Mouse (Mus musculus) midbrain, embryonic 10.5 days (tissue): ENCODE results near the gene Loxl4. TPM values are rescaled to one million over a fixed set of nuclear protein-coding genes. Genes with fewer than 3 reads are reported as not detected.
A peak's percentile ranks its signal among the peaks of the same experiment; 100 is the strongest.

Experiments
- DNase-seq: peaks from one replicate; pipeline ENCODE4 v3.0.0-alpha.2; 2017; ENCODE audit warnings: low spot score
- H3K27ac ChIP-seq: fragments of 300-500 bp; sonication (generic); replicated peaks from 2 replicates; pipeline ENCODE4 v1.5.1; 2016; ENCODE audit warnings: mild to moderate bottlenecking
- H3K27me3 ChIP-seq: fragments of 300-500 bp; sonication (generic); 2 replicates; pipeline ENCODE4 v1.6.1; 2016; ENCODE audit warnings: low read depth, mild to moderate bottlenecking; ENCODE audit not compliant: poor library complexity, severe bottlenecking
- H3K36me3 ChIP-seq: fragments of 300-500 bp; sonication (generic); 2 replicates; pipeline ENCODE4 v1.6.1; 2016; ENCODE audit warnings: mild to moderate bottlenecking, moderate library complexity
- H3K4me1 ChIP-seq: fragments of 300-500 bp; sonication (generic); 2 replicates; pipeline ENCODE4 v1.6.1; 2016
- H3K4me3 ChIP-seq: fragments of 300-500 bp; sonication (generic); 2 replicates; pipeline ENCODE4 v1.5.1; 2016; ENCODE audit warnings: mild to moderate bottlenecking, moderate library complexity
- H3K9me3 ChIP-seq: fragments of 300-500 bp; sonication (generic); replicated peaks from 2 replicates; pipeline ENCODE4 v1.6.1; 2016; ENCODE audit warnings: mild to moderate bottlenecking
- WGBS: fragments of 180-500 bp; shearing (Covaris S2); methylation state at CpG from one replicate; pipeline ENCODE4 v1.1.7; 2016; 5-methylcytosine and 5-hydroxymethylcytosine counted together
- polyA plus RNA-seq: library from polyadenylated mRNA; unstranded; fragments of >200 nt; fragmentation: Nextera tagmentation; extraction: Ambion mirVana; gene quantifications from 2 replicates; pipeline ENCODE4 v1.2.1, GENCODE M21; 2016

Gene Loxl4
- polyA plus RNA-seq, 1 experiment from 2014 or later, result 0.25 TPM

GRCm38 (mm10) chr19:42638604-42639481 is 26.2 kb upstream of the Loxl4 start:
- peaks cover 8% of the 10 kb centered on the region for H3K4me1 ChIP-seq
- no peaks in the 10 kb centered on the region for H3K9me3 ChIP-seq
- no peaks in the 10 kb centered on the region for H3K36me3 ChIP-seq
- H3K27ac ChIP-seq, result no peak overlapping the region
- no peak overlapping the region for H3K4me3 ChIP-seq
- WGBS, result 65% methylated on average over 8 of the region's 8 CpGs
- DNase-seq, result no peak
- no peaks in the 10 kb centered on the region for H3K27me3 ChIP-seq

GRCm38 (mm10) chr19:42636631-42637030 is 24.0 kb upstream of the Loxl4 start:
- no peak overlapping the region for H3K27ac ChIP-seq
- no peak overlapping the region for H3K4me3 ChIP-seq
- H3K36me3 ChIP-seq, result no peaks in the 10 kb centered on the region
- 59% methylated on average over 11 of the region's 11 CpGs for WGBS
- no peak for DNase-seq
- H3K27me3 ChIP-seq, result no peaks in the 10 kb centered on the region
- H3K9me3 ChIP-seq, result no peaks in the 10 kb centered on the region
- H3K4me1 ChIP-seq, result peaks cover 12% of the 10 kb centered on the region

- 80% methylated on average over 2 of the region's 2 CpGs for WGBS
- Histone ChIP-seq H3K4me1 (peaks cover 9% of the 10 kb centered on the region), H3K27ac (no peak overlapping the region), H3K36me3 (no peaks in the 10 kb centered on the region), H3K27me3 (no peaks in the 10 kb centered on the region), H3K9me3 (no peaks in the 10 kb centered on the region), H3K4me3 (no peak overlapping the region)
- DNase-seq, result no peak
These were observed 21.0 kb upstream of the Loxl4 start for GRCm38 (mm10) chr19:42633650-42634049.

GRCm38 (mm10) chr19:42632301-42632700 is 19.7 kb upstream of the Loxl4 start:
- Histone ChIP-seq H3K27ac (no peak overlapping the region), H3K4me1 (peaks cover 8% of the 10 kb centered on the region), H3K4me3 (no peak overlapping the region), H3K27me3 (no peaks in the 10 kb centered on the region), H3K36me3 (no peaks in the 10 kb centered on the region), H3K9me3 (no peaks in the 10 kb centered on the region)
- DNase-seq, result no peak
- WGBS, result 84% methylated on average over 4 of the region's 4 CpGs

- DNase-seq, result no peak
- no peak overlapping the region for H3K27ac ChIP-seq
These were observed 18.9 kb upstream of the Loxl4 start for GRCm38 (mm10) chr19:42631541-42631961.

GRCm38 (mm10) chr19:42628068-42628467 is 15.5 kb upstream of the Loxl4 start:
- no peaks in the 10 kb centered on the region for H3K9me3 ChIP-seq
- H3K27me3 ChIP-seq, result no peaks in the 10 kb centered on the region
- 87% methylated on average over 6 of the region's 6 CpGs for WGBS
- H3K4me1 ChIP-seq, result peaks cover 8% of the 10 kb centered on the region
- no peak for DNase-seq
- H3K27ac ChIP-seq, result no peak overlapping the region
- no peak overlapping the region for H3K4me3 ChIP-seq
- no peaks in the 10 kb centered on the region for H3K36me3 ChIP-seq

More at GRCm38 (mm10) chr19:42631541-42631961, 18.9 kb upstream of the Loxl4 start:
- H3K9me3 ChIP-seq, result no peaks in the 10 kb centered on the region
- H3K36me3 ChIP-seq, result no peaks in the 10 kb centered on the region
- H3K27me3 ChIP-seq, result no peaks in the 10 kb centered on the region
- no peak overlapping the region for H3K4me3 ChIP-seq
- 36% methylated on average over 8 of the region's 8 CpGs for WGBS
- H3K4me1 ChIP-seq, result peaks cover 8% of the 10 kb centered on the region

GRCm38 (mm10) chr19:42613647-42614225 is 1.1 kb upstream of the Loxl4 start:
- 83% methylated on average over 7 of the region's 7 CpGs for WGBS
- Histone ChIP-seq H3K4me3 (no peak overlapping the region), H3K27me3 (peaks cover 39% of the 10 kb centered on the region), H3K36me3 (no peaks in the 10 kb centered on the region), H3K9me3 (no peaks in the 10 kb centered on the region), H3K27ac (no peak overlapping the region), H3K4me1 (peaks cover 10% of the 10 kb centered on the region)
- DNase-seq, result no peak

GRCm38 (mm10) chr19:42613116-42613515 is 503 bp upstream of the Loxl4 start:
- Histone ChIP-seq H3K4me3 (peak overlapping the region; percentile 56), H3K27ac (0 out of 2 replicates have a peak overlapping the region, but pooled peaks have one; percentile 39), H3K27me3 (peaks cover 39% of the 10 kb centered on the region), H3K36me3 (no peaks in the 10 kb centered on the region), H3K9me3 (no peaks in the 10 kb centered on the region), H3K4me1 (peaks cover 10% of the 10 kb centered on the region)
- 27% methylated on average over 7 of the region's 7 CpGs for WGBS
- no peak for DNase-seq

GRCm38 (mm10) chr19:42611746-42612145 is 867 bp downstream of the Loxl4 start:
- H3K27me3 ChIP-seq, result peaks cover 39% of the 10 kb centered on the region
- WGBS, result 76% methylated on average over 4 of the region's 4 CpGs
- H3K27ac ChIP-seq, result no peak overlapping the region
- no peaks in the 10 kb centered on the region for H3K9me3 ChIP-seq
- DNase-seq, result no peak
- H3K36me3 ChIP-seq, result no peaks in the 10 kb centered on the region
- H3K4me3 ChIP-seq, result no peak overlapping the region
- H3K4me1 ChIP-seq, result peaks cover 10% of the 10 kb centered on the region

GRCm38 (mm10) chr19:42609716-42610115 is 2.9 kb downstream of the Loxl4 start:
- H3K27me3 ChIP-seq, result peaks cover 36% of the 10 kb centered on the region
- H3K9me3 ChIP-seq, result no peaks in the 10 kb centered on the region
- no peak overlapping the region for H3K4me3 ChIP-seq
- H3K36me3 ChIP-seq, result no peaks in the 10 kb centered on the region
- no peak for DNase-seq
- H3K27ac ChIP-seq, result no peak overlapping the region
- 92% methylated on average over 3 of the region's 3 CpGs for WGBS
- H3K4me1 ChIP-seq, result peaks cover 10% of the 10 kb centered on the region

- no peaks in the 10 kb centered on the region for H3K9me3 ChIP-seq
- H3K36me3 ChIP-seq, result no peaks in the 10 kb centered on the region
- no peak for DNase-seq
- peaks cover 20% of the 10 kb centered on the region for H3K27me3 ChIP-seq
- H3K27ac ChIP-seq, result no peak overlapping the region
- no peak overlapping the region for H3K4me3 ChIP-seq
- WGBS, result 93% methylated on average over 5 of the region's 5 CpGs
- H3K4me1 ChIP-seq, result peaks cover 7% of the 10 kb centered on the region
These were observed 4.5 kb downstream of the Loxl4 start for GRCm38 (mm10) chr19:42608082-42608481.

- Histone ChIP-seq H3K4me1 (no peaks in the 10 kb centered on the region), H3K36me3 (no peaks in the 10 kb centered on the region), H3K9me3 (no peaks in the 10 kb centered on the region), H3K27ac (no peak overlapping the region), H3K4me3 (no peak overlapping the region), H3K27me3 (no peaks in the 10 kb centered on the region)
- no peak for DNase-seq
- WGBS, result 89% methylated on average over 8 of the region's 8 CpGs
These were observed 10.0 kb downstream of the Loxl4 start for GRCm38 (mm10) chr19:42602576-42602975.

GRCm38 (mm10) chr19:42602041-42602440 is 10.6 kb downstream of the Loxl4 start:
- Histone ChIP-seq H3K27ac (peak overlapping the region; percentile 46; the same call in 1 of the 2 replicates), H3K4me1 (no peaks in the 10 kb centered on the region), H3K27me3 (no peaks in the 10 kb centered on the region), H3K9me3 (no peaks in the 10 kb centered on the region), H3K36me3 (no peaks in the 10 kb centered on the region), H3K4me3 (no peak overlapping the region)
- no peak for DNase-seq
- 86% methylated on average over 8 of the region's 8 CpGs for WGBS
